Mouse (Mus musculus) gastrocnemius, postnatal 25 days (tissue): ENCODE measurements around the gene Ldah. TPM values are rescaled to one million over a fixed set of nuclear protein-coding genes. Genes with fewer than 3 reads are reported as not detected.

Experiments used
- DNase-seq: peaks from one replicate; pipeline ENCODE4 v3.0.0; 2022
- total RNA-seq, 2 experiments: library from RNA; stranded (reverse); gene quantifications; 1 replicate in 1 of 2; 2 replicates in 1 of 2; pipeline ENCODE4 v1.2.3; 2021

Gene Ldah
- total RNA-seq, 2 experiments from 2014 or later = 8.7 to 12.4 TPM

- peak; percentile 82 for DNase-seq
Measured at GRCm38 (mm10) chr12:8313270-8313771, 105.4 kb downstream of the Ldah start, which contains the start of gene Hs1bp3. Hs1bp3 (plus strand) TSS chr12:8313432.

GRCm38 (mm10) chr12:8313773-8314172 lies 105.9 kb downstream of the Ldah start:
- DNase-seq = no peak

DNA sequence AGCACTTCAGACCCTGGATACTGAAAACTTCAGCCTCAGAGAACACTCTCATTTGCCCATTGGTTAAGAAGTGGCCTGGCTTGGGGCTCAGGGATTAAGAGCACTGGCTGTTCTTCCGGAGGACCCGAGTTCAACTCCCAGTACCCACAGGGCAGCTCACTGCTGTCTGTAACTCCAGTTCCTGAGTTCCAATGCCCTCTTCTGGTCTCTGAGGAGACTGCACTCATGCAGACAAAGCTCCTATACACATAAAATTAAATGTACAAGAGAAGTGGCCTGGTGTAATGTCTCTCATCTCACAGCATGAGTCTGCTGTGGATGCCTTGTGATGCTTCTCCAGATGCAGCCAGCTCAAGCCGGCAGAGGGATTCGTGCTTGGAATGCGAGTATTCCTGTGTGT lies 108.6 kb downstream of the Ldah start:
- no peak for DNase-seq

DNA sequence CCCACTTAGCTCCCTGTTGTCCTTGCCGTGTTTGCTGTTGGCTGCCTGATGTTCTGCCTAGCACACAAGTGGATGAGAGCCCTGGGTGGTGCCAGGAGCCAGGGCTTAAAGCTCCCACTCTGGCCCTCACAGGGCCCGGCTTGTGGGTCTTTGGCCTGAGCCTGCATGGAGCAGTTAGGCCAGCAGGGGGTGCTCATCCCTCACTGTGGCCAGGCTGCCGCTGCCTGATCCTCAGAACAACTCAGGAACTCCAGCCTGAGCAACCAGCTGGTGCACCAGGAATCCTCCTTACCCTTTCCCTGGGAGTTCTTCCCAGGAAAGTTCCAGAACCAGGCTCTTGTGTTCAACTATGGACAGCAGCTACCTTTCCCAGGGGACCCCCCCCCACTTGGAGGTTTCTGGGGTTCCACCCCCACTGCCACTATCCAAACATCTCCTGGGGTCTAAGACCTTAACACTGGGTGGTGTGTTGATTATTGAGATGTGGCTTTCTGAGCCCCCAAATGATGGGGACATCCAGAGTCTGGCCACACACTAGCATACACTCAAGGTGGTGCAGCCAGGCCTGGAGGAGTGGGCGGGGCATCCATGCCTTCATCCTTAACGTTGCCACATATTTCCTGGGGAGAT lies 112.3 kb downstream of the Ldah start:
- DNase-seq = peak; percentile 64

- DNase-seq = no peak
Measured at GRCm38 (mm10) chr12:8321506-8321905, 113.6 kb downstream of the Ldah start.

DNA sequence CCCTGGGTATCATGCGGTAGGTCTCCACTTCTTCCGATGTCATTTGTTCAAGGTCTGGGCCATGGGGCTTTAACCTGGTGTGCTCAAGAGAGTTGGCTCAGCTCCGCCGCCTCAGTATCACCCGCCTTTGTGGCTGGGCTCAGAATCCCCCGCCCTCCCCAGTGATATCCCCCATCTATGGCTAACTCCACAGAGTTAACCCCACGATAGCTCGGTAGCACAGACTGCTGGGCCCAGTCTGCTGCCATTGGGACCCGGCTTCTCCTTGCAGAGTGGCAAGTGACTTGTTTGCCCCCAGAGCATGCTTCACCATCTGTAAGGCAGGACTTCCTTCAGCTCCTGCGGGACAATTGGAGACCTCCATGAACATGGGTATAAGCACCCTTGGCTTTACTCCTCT lies 116.2 kb downstream of the Ldah start:
- DNase-seq = no peak

DNA sequence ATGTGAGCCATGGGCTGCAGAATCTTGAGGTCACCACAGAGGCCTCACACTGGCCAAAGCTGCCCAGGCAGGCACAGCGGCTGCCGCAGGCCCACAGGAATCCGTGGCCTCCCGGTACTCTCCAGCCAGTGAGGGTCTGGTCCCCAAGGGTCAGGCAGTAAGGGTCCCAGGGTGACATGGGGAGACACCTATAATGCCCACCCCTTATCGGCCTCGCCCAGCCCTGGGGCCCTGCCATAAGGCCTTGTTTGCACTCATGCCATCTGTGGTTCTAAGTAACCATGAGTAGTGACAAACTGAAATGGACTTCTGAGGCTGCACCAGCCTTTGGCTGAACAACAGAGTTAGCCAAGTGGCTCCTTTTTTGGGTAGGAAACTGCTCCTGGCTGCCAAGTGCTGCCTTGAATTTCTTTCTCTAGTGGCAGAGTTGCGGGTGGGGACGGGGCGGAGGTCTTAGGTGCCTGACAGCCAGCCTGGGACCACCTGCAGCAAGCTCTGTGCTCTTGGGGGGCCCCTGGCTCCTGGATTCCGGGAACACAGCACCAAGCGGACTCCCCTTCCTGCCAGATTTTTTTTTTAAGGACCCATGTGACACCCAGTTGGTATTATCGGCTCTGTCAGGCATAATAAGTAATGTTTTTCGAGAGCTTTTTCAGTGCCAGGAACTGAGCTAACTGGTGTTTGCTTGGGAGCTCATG lies 117.5 kb downstream of the Ldah start:
- no peak for DNase-seq

GRCm38 (mm10) chr12:8325943-8326522 lies 118.1 kb downstream of the Ldah start:
- DNase-seq = no peak

DNA sequence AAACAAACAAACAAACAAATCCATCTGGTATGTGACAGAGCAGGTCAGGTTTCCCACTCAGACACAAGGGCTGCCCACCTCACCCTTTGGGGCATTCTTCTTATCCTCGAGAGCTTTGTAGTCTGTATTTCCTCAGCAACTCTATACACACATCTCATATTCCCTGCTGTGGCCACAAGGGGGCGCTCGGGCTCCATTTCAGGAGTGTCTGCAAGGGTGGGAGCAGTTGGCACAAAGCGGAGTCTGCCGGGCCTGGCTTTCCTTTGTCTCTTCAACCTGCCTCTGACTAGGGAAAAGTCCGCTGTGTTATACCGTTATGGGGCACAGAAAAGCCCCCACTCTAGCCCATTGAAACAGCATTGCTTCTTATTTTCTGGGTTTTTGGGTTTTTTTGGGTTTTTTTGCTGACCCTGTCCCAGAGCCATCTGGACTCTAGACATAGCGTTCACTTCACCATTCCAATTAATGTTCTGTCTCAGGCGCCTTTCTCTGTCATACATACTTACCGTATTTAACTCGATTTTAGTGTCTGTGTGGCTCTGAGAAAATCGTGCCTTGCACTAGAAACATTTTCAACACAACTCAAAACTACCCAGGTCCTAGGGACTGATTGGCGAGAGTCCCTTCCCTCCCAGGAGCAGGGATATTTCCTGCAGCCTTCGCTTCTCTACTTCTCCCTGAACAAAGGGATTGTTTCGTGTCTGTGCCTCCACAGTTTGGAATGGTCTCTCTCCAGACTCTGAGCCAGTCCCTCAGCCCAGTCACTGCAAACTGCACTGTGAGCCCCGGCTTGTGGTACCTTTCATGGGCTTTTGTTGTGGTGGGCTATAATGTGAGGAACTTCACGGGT lies 119.1 kb downstream of the Ldah start:
- peak; percentile 86 for DNase-seq

- DNase-seq = no peak
Measured at GRCm38 (mm10) chr12:8327675-8328053, 119.8 kb downstream of the Ldah start.

DNA sequence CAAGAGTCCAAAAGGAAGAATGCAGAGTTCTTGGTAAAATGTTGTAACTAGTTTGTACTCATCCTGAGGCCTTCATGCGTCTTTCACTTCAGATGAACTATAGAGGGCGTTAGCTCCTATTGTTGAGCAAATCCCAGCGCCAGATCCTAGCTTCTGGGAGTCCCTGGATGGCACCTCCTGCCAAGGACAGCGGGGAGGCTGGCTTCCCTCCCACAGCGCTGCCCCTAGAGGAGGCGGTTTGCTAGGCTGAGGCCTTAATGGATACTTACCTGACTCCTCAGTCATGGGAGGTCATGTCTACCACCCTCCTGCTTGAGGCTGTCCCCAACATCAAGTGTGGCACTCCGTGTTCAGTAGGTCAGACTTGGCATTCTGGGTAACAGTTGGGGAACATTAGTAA lies 121.3 kb downstream of the Ldah start:
- DNase-seq = no peak

DNA sequence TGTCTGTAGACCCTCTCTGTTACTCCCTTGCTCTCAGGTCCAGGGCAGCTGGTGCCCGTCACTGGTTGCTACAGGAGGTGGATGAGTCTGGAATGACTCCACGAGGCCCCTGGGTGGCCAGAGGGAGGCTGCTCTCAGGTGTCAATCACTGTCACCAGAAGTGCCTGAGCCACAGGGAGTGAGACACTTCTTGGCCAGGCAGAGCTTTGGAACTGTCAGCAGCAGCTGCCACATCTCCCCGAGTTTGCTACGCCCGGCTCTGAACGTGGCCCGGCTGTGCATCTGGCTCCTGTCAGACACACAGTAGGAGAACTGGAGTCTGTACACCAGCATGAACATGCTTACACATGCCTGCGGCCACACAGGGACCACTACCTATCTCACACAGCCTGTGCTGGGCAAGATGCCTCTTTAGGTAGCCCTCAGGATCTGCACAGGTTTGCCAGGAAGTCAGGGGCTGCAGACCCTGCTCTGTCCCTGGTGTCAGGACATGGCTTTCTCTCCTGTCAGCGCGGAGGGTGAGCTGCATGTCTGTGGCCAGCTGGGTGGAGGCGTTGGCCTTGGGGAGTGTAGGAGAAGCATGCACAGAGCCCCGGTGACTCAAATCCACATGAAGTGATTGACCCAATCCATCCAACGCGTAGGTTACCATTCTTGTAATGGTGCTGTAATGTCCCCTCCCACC lies 123.7 kb downstream of the Ldah start:
- peak; percentile 68 for DNase-seq

DNA sequence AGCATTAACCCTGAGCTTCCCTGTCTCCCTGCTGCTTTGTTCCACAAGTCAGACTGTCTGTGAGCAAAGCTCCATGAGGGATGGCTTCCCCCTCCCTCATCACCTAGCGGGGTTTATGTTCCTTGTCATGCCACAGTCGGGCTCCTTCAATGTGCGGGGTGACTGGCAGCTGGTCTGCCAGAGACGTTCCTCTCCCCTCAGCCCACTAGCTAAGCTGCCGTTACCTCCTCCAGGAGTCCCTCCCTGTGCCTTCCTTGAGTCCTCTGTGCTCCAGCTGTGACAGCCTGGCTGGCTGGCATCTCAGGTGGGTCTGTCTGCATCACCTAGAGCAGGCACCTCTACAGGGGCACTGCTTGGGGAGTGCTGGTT lies 124.3 kb downstream of the Ldah start:
- no peak for DNase-seq

DNA sequence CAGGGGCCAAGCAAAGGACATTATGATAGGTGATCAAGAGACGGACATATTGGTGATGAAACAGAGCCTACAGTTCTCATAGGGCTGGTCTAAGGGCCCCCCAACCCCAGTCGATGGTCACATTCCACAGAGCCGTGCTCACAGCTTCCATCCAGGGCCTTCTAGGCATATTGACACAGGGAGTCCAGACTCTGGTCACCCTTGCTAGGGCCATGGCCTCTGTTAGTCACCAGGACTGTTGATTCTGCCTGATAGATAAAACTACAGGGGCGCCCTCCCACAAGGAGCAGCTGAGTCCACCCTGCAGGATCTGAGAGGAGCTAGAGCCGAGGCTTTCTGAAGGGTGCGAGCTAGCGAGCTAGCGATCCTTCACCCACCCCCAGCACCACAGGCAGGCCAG lies 125.7 kb downstream of the Ldah start:
- no peak for DNase-seq

DNA sequence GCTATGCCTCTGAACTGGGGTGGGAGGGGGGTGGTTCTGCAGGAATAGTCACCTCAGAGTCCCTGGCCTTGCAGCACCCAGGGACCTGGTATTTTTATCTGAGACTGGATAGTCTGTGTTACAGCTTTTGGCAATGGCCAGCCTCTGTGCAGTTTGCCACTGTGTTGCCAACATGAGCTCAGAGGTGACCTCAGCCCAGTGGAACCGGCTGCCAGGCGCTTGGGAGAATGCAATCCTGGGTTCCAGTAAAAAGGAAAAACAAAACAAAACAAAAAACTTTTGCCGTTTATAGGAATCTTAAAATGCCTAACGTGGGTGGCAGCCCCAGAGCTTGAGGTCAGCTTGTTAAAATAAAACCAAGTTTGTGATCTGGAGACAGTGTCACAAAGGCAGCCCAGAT lies 126.4 kb downstream of the Ldah start:
- DNase-seq = peak; percentile 63

Other genes starting within 250 kb of the Ldah start
- under 1 TPM in 1 of 2 experiments, not detected in 1; 0.08 TPM for gene Apob, start 230.5 kb upstream of the Ldah start, total RNA-seq
- not detected for gene Gdf7, start 93.8 kb downstream of the Ldah start, total RNA-seq
- 1 to 10 TPM; 5.3 to 6.4 TPM for gene Hs1bp3, start 105.3 kb downstream of the Ldah start, total RNA-seq